In genomic region chr17:26505181-26505581, GRCm38 (mm10) we compare ENCODE assay signal across 11 mouse cellular contexts. TPM values are rescaled to one million over a fixed set of nuclear protein-coding genes. Genes with fewer than 3 reads are reported as not detected.
A peak's percentile ranks its signal among the peaks of the same experiment; 100 is the strongest.
DNase-seq lines count a peak whose midpoint lies in the region; ATAC-seq and TF ChIP-seq lines count a peak whose summit lies in the region.
"Had no signal": no experiment of that assay in that cellular context is flagged by ENCODE, and none has a peak within 500 bp of the region (broad histone marks: within the 10 kb centered on the region; RNA-seq: fewer than 3 reads in every experiment).

No protein-coding gene starts in this region.

- peak overlapping the region; percentile 68 for H3K4me3 ChIP-seq in heart, adult 2 months
- no peak overlapping the region for H3K4me3 ChIP-seq in forebrain, postnatal 0 days (ENCODE audit: low read depth, low read length)
- 0 out of 2 replicates have a peak overlapping the region, but pooled peaks have one; percentile 82 for H3K4me3 ChIP-seq in liver, embryonic 15.5 days (replicated peaks)

- peak; percentile 74 for TF ChIP-seq POLR2A in heart, adult 2 months (IDR thresholded peaks at IDR 0.05; ENCODE audit: insufficient read depth, low read depth, low read length)

- H3K27me3 ChIP-seq in heart, adult 2 months (ENCODE audit: control insufficient read depth, insufficient read depth, low read length), result no peaks in the 10 kb centered on the region
- H3K27me3 ChIP-seq in forebrain, postnatal 0 days (ENCODE audit: insufficient read depth, low read length), result no peaks in the 10 kb centered on the region
- H3K27me3 ChIP-seq in liver, embryonic 15.5 days, result no peaks in the 10 kb centered on the region
- H3K27me3 ChIP-seq: CH12.LX; stomach, embryonic 15.5 days had no signal

- H3K36me3 ChIP-seq in heart, adult 2 months (ENCODE audit: control insufficient read depth, insufficient read depth, low read length), result peaks cover 20% of the 10 kb centered on the region
- H3K36me3 ChIP-seq in forebrain, postnatal 0 days (ENCODE audit: insufficient read depth), result no peaks in the 10 kb centered on the region
- H3K36me3 ChIP-seq in liver, embryonic 15.5 days (replicated peaks), result peaks cover 34% of the 10 kb centered on the region
- H3K36me3 ChIP-seq: stomach, embryonic 15.5 days had no signal

- H3K4me1 ChIP-seq in heart, adult 2 months (ENCODE audit: control insufficient read depth, insufficient read depth, low read length), result peaks cover 22% of the 10 kb centered on the region
- peaks cover 34% of the 10 kb centered on the region for H3K4me1 ChIP-seq in forebrain, postnatal 0 days (ENCODE audit: insufficient read depth)
- H3K4me1 ChIP-seq in liver, embryonic 15.5 days (replicated peaks), result peaks cover 69% of the 10 kb centered on the region

- no peaks in the 10 kb centered on the region for H3K9me3 ChIP-seq in forebrain, postnatal 0 days (ENCODE audit: low read length)
- H3K9me3 ChIP-seq in liver, embryonic 15.5 days (replicated peaks), result no peaks in the 10 kb centered on the region
- H3K9me3 ChIP-seq: stomach, embryonic 15.5 days had no signal

- ATAC-seq in forebrain, postnatal 0 days, result no peak
- ATAC-seq in liver, embryonic 15.5 days (ENCODE audit: insufficient read depth), result no peak

- 26% methylated on average over 3 of the region's 3 CpGs for WGBS in heart, adult 2 months
- WGBS in forebrain, postnatal 0 days, result 70% methylated on average over 3 of the region's 3 CpGs
- WGBS in liver, embryonic 15.5 days (ENCODE audit: insufficient replicate concordance), result 82% methylated on average over 3 of the region's 3 CpGs

- peak in 1 of 2 experiments; percentile 55 for DNase-seq in heart, adult 2 months
- DNase-seq in heart, adult 11 months, result no peak
- DNase-seq in CD4-positive helper T cell, adult 2 months (ENCODE audit: low read depth, low spot score), result peak; percentile 40
- DNase-seq in forebrain, postnatal 0 days, result no peak
- DNase-seq in left cerebral cortex, postnatal 14 days (ENCODE audit: low spot score in 2 of 2), result no peak
- no peak for DNase-seq in cerebellum, adult 9-10 months
- DNase-seq in gastrocnemius, postnatal 10 days, result no peak
- DNase-seq: adrenal gland, postnatal 10 days had no signal

- intact Hi-C loops in heart, adult 2 months (cut with DNase I), result no loop called here
- intact Hi-C loops in left cerebral cortex, postnatal 14 days (cut with DNase I), result no loop called here

- peak overlapping the region; percentile 8; the same call in 1 of the 2 replicates for H3K4me2 ChIP-seq in forebrain, postnatal 0 days (ENCODE audit: low read depth)
- peak overlapping the region; percentile 91; the same call in 1 of the 2 replicates for H3K4me2 ChIP-seq in liver, embryonic 15.5 days

- TF ChIP-seq CTCF in heart, adult 2 months (IDR thresholded peaks at IDR 0.05), result no peak
- TF ChIP-seq CTCF in forebrain, postnatal 0 days (IDR thresholded peaks at IDR 0.05; ENCODE audit: low read depth), result no peak

- H3K79me2 ChIP-seq in heart, adult 2 months (replicated peaks; ENCODE audit: control insufficient read depth, insufficient read depth, low read length), result no peaks in the 10 kb centered on the region; the same call in none of the 2 replicates

- peak; percentile 34; the same call in 1 of the 2 replicates for TF ChIP-seq EP300 in heart, adult 2 months (IDR thresholded peaks at IDR 0.05; ENCODE audit: insufficient read depth, low read depth, low read length)

- H3K9ac ChIP-seq in heart, adult 2 months (ENCODE audit: low read depth, low read length), result peak overlapping the region; percentile 65
- no peak overlapping the region for H3K9ac ChIP-seq in forebrain, postnatal 0 days
- H3K9ac ChIP-seq in liver, embryonic 15.5 days, result no peak overlapping the region
- H3K9ac ChIP-seq: stomach, embryonic 15.5 days had no signal

- H3K27ac ChIP-seq in heart, adult 2 months, result peak overlapping the region; percentile 100
- H3K27ac ChIP-seq in forebrain, postnatal 0 days (ENCODE audit: low read depth, low read length), result no peak overlapping the region
- no peak overlapping the region for H3K27ac ChIP-seq in liver, embryonic 15.5 days (replicated peaks)

RNA-seq across cellular contexts. Expression of gene Ergic1, which starts 56.1 kb away (rescaled TPM):
- 10 to 100 TPM; 53.6 to 59.4 TPM for total RNA-seq in heart, adult 2 months (2021)
- polyA plus RNA-seq in heart, adult 2 months (2012; rRNA removed), result 64.4 and 84.3 TPM in 2 replicates
- total RNA-seq in forebrain, postnatal 0 days (2014; rRNA removed), result 137 and 186 TPM in 2 replicates
- polyA plus RNA-seq in forebrain, postnatal 0 days (2015; fragmentation: Nextera tagmentation; extraction: Ambion mirVana), result 103 and 106 TPM in 2 replicates
- 33.8 and 35.7 TPM in 2 replicates for polyA plus RNA-seq in liver, embryonic 15.5 days (2015; fragmentation: Nextera tagmentation; extraction: Ambion mirVana)
- total RNA-seq in left cerebral cortex, postnatal 14 days (2021), result 100 to 1,000 TPM; 180 to 195 TPM
- 100 to 1,000 TPM; 115 to 117 TPM for total RNA-seq in gastrocnemius, postnatal 10 days (2021)

RNA-seq across cellular contexts. Expression of gene Dusp1, which starts 56.7 kb away (rescaled TPM):
- total RNA-seq in heart, adult 2 months (2021), result 10 to 100 TPM; 61.4 to 71.3 TPM
- polyA plus RNA-seq in heart, adult 2 months (2012; rRNA removed), result 122 and 171 TPM in 2 replicates
- total RNA-seq in forebrain, postnatal 0 days (2014; rRNA removed), result 32.7 and 41.0 TPM in 2 replicates
- polyA plus RNA-seq in forebrain, postnatal 0 days (2015; fragmentation: Nextera tagmentation; extraction: Ambion mirVana), result 36.0 and 38.5 TPM in 2 replicates
- 29.6 and 31.2 TPM in 2 replicates for polyA plus RNA-seq in liver, embryonic 15.5 days (2015; fragmentation: Nextera tagmentation; extraction: Ambion mirVana)
- total RNA-seq in left cerebral cortex, postnatal 14 days (2021), result 10 to 100 TPM; 28.4 to 33.2 TPM
- total RNA-seq in gastrocnemius, postnatal 10 days (2021), result 10 to 100 TPM; 40.3 to 43.3 TPM
